Mouse (Mus musculus) cerebellum, adult 11-12 months (tissue): ENCODE data around the gene Med24.
"Not testable (repeated sequence)": the region's sequence is repeated elsewhere in the genome, so short reads cannot be mapped to it uniquely, and the experiment has no call there.

Experiments
- DNase-seq: peaks from one replicate; pipeline ENCODE4 v3.0.0; 2022

Med24 gene

GRCm38 (mm10) chr11:98745932-98746853 is 17.0 kb upstream of the Med24 start:
- peak; percentile 65 for DNase-seq

- peak; percentile 62 for DNase-seq
Measured at GRCm38 (mm10) chr11:98744456-98745019, 15.3 kb upstream of the Med24 start.

- peak; percentile 73 for DNase-seq
Measured at GRCm38 (mm10) chr11:98743655-98744345, 14.6 kb upstream of the Med24 start.

- peak; percentile 77 for DNase-seq
Measured at GRCm38 (mm10) chr11:98742397-98743291, 13.4 kb upstream of the Med24 start.

- DNase-seq = peak; percentile 84
Measured at GRCm38 (mm10) chr11:98741622-98742396, 12.6 kb upstream of the Med24 start.

GRCm38 (mm10) chr11:98741051-98741620 is 11.9 kb upstream of the Med24 start:
- DNase-seq = no peak

GRCm38 (mm10) chr11:98740393-98741050 is 11.3 kb upstream of the Med24 start, which contains the start of gene Thra:
TSS of gene Thra (plus strand) at chr11:98740638.
- peak; percentile 79 for DNase-seq

GRCm38 (mm10) chr11:98740026-98740392 is 10.8 kb upstream of the Med24 start:
- peak; percentile 57 for DNase-seq

- peak; percentile 40 for DNase-seq
Measured at GRCm38 (mm10) chr11:98738925-98739324, 9.7 kb upstream of the Med24 start.

GRCm38 (mm10) chr11:98738428-98738911 is 9.2 kb upstream of the Med24 start:
- peak; percentile 57 for DNase-seq

GRCm38 (mm10) chr11:98737220-98737619 is 8.0 kb upstream of the Med24 start:
- not testable (repeated sequence) for DNase-seq

GRCm38 (mm10) chr11:98736176-98736575 is 6.9 kb upstream of the Med24 start:
- DNase-seq = no peak

- no peak for DNase-seq
Measured at GRCm38 (mm10) chr11:98735111-98735510, 5.9 kb upstream of the Med24 start.

GRCm38 (mm10) chr11:98734020-98734419 is 4.8 kb upstream of the Med24 start:
- DNase-seq = no peak

GRCm38 (mm10) chr11:98731134-98731533 is 1.9 kb upstream of the Med24 start:
- DNase-seq = peak; percentile 65

- no peak for DNase-seq
Measured at GRCm38 (mm10) chr11:98730727-98731126, 1.5 kb upstream of the Med24 start.

- no peak for DNase-seq
Measured at GRCm38 (mm10) chr11:98725926-98726506, 3.2 kb downstream of the Med24 start.

- DNase-seq = no peak
Measured at GRCm38 (mm10) chr11:98723098-98723497, 6.1 kb downstream of the Med24 start.

GRCm38 (mm10) chr11:98721458-98722226 is 7.6 kb downstream of the Med24 start:
- peak; percentile 81 for DNase-seq
